Mouse (Mus musculus): ENCODE measurements at regions not wholly inside any gene's neighbourhood (a gene's known extent, or its start where the extent isn't known, plus 50 kb on each side); places are given as distances from the start of the nearest gene placed in this dataset.

DNA sequence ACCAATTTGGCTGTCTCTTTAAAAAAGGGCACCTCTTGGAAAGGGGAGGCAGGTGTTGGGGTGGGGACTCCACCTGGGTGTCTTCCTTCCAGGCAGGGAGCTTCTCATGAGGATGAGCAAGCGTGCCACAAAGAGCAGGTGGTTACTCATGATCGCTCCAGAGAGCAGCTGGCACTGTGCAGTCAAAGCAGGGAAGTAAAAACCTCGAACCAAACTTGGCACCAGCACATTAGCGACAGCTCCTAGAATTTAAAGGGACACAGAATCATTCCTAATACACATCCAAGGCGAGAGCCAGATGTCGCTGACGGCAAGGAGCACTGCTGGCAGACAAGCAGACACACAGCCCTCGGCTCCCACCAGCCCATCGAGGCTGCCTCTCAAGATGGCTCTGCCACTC lies 70.4 kb downstream of the Irx5 start:
- 78% methylated on average over 9 of the region's 9 CpGs for WGBS

DNA sequence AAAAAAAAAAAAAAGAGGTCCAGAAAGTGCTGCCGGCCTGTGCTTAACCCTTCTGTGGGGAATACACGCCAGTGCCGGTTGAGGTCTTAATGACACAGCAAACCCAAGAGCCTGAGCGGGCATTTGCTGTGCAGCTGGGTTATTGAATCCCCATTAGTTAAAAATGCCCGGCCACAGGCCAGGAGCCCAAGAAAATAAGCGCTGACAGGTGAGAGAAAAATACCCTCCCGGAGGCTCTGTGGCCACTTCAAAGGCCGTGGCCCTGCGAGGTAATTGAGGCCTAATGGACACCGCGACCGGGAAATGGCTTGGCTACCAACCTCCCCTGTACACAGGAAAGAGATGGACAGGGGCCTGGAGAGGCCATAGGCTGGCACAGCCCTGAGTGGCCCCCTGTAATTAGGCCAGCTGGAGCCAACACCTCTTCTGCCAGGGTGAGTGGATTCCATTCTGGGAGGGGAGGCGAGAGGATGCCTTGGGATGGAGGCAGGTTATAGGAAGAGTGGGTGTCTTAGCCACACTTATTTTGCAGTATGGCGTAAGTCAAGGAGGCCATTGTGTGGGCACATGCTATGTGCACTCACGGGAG lies 79.7 kb downstream of the Irx5 start:
- Histone ChIP-seq H3K4me1 (ENCODE audit: control insufficient read depth, insufficient read depth, low read length) (no peaks in the 10 kb centered on the region), H3K27ac (replicated peaks; ENCODE audit: low read depth, low read length) (no peak overlapping the region), H3K4me2 (ENCODE audit: low read depth, low read length) (no peak overlapping the region), H3K4me3 (ENCODE audit: low read depth, low read length) (no peak overlapping the region), H3K27me3 (ENCODE audit: control insufficient read depth, insufficient read depth, low read length) (no peaks in the 10 kb centered on the region; the same call in 1 of the 2 replicates), H3K36me3 (replicated peaks; ENCODE audit: control insufficient read depth, insufficient read depth, low read depth, low read length) (no peaks in the 10 kb centered on the region), H3K9me3 (replicated peaks; ENCODE audit: control insufficient read depth, low read length) (no peaks in the 10 kb centered on the region), H3K9ac (replicated peaks; ENCODE audit: low read length) (no peak overlapping the region)
- WGBS: 68% methylated on average over 15 of the region's 15 CpGs
- DNase-seq (ENCODE audit: low spot score) (no peak), ATAC-seq (replicated peaks; ENCODE audit: insufficient number of reproducible peaks, low FRiP score, low TSS enrichment, low read depth) (no peak)

More for the DNA sequence above, 70.4 kb downstream of the Irx5 start:
- H3K36me3 ChIP-seq (replicated peaks; ENCODE audit: control insufficient read depth, insufficient read depth, low read depth, low read length): no peaks in the 10 kb centered on the region
- no peak overlapping the region for H3K9ac ChIP-seq (replicated peaks; ENCODE audit: low read length)
- H3K4me2 ChIP-seq (ENCODE audit: low read depth, low read length): no peak overlapping the region
- H3K4me3 ChIP-seq (ENCODE audit: low read depth, low read length): no peak overlapping the region
- H3K4me1 ChIP-seq (ENCODE audit: control insufficient read depth, insufficient read depth, low read length): no peaks in the 10 kb centered on the region
- ATAC-seq (replicated peaks; ENCODE audit: insufficient number of reproducible peaks, low FRiP score, low TSS enrichment, low read depth): no peak
- no peaks in the 10 kb centered on the region for H3K9me3 ChIP-seq (replicated peaks; ENCODE audit: control insufficient read depth, low read length)
- DNase-seq (ENCODE audit: low spot score): no peak
- H3K27me3 ChIP-seq (ENCODE audit: control insufficient read depth, insufficient read depth, low read length): no peaks in the 10 kb centered on the region
- no peak overlapping the region for H3K27ac ChIP-seq (replicated peaks; ENCODE audit: low read depth, low read length)

DNA sequence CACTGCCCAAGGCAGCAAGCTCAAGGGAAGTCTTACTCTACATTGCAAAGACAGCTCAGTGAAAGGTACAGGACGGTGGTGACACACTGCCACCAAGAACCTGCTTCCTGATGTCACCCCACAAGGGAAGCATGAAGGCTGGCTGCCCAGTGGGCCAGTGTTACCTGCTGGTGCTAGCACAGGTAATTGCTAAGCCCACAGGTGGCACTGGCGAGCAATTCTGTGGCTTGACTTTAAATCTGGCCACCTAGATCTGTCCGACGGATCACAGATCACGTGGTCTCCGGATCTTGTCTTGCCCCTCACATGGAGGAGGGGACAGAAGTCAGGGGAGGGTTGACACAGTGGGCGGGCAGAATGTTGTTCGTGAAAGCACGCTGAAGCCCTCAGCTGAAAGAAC lies 80.9 kb downstream of the Irx5 start:
- H3K4me2 ChIP-seq (ENCODE audit: low read depth, low read length): no peak overlapping the region
- 41% methylated on average over 9 of the region's 9 CpGs for WGBS
- no peaks in the 10 kb centered on the region for H3K4me1 ChIP-seq (ENCODE audit: control insufficient read depth, insufficient read depth, low read length)
- H3K9me3 ChIP-seq (replicated peaks; ENCODE audit: control insufficient read depth, low read length): no peaks in the 10 kb centered on the region
- H3K9ac ChIP-seq (replicated peaks; ENCODE audit: low read length): no peak overlapping the region
- ATAC-seq (replicated peaks; ENCODE audit: insufficient number of reproducible peaks, low FRiP score, low TSS enrichment, low read depth) (no peak), DNase-seq (ENCODE audit: low spot score) (no peak)
- H3K36me3 ChIP-seq (replicated peaks; ENCODE audit: control insufficient read depth, insufficient read depth, low read depth, low read length): no peaks in the 10 kb centered on the region
- no peak overlapping the region for H3K27ac ChIP-seq (replicated peaks; ENCODE audit: low read depth, low read length)
- H3K27me3 ChIP-seq (ENCODE audit: control insufficient read depth, insufficient read depth, low read length): no peaks in the 10 kb centered on the region; the same call in 1 of the 2 replicates
- no peak overlapping the region for H3K4me3 ChIP-seq (ENCODE audit: low read depth, low read length)

DNA sequence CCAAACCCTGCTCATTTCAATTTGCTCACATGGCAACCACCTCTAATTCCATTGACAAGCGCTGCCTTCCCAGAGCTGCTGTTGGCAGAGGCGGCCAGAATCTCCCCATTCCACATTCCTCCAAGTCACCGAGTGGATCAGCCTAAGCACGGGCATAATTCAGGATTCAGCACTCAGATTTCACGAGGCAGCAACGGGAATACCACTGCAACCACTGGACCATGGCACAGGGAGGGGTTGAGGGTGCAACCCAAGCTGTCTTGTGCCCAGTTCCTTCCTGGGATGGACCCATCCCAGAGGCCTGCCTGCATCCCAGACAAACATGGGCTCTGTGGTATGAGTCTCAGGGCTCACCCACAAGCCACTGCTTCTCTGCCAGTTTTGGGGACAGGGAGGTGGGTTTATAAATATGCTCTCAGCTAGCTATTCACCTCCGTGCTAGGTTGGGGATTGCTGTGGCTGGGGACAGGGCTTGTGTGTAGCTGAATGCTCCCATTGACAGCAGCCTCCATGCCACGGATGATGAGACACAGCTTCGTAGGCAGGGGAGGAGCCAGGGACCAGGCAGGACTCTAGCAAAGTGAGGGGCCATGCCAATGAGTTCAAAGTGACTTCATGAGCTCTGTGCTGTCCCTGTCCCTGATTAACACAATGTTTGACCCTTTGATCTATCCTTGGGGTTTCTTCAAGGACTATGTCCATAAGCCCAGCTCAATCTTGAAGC lies 82.5 kb downstream of the Irx5 start:
- no peaks in the 10 kb centered on the region for H3K9me3 ChIP-seq (replicated peaks; ENCODE audit: control insufficient read depth, low read length)
- no peak overlapping the region for H3K9ac ChIP-seq (replicated peaks; ENCODE audit: low read length)
- no peak overlapping the region for H3K4me3 ChIP-seq (ENCODE audit: low read depth, low read length)
- WGBS: 58% methylated on average over 9 of the region's 9 CpGs
- no peaks in the 10 kb centered on the region for H3K36me3 ChIP-seq (replicated peaks; ENCODE audit: control insufficient read depth, insufficient read depth, low read depth, low read length)
- no peak for ATAC-seq (replicated peaks; ENCODE audit: insufficient number of reproducible peaks, low FRiP score, low TSS enrichment, low read depth)
- H3K4me2 ChIP-seq (ENCODE audit: low read depth, low read length): no peak overlapping the region
- no peaks in the 10 kb centered on the region; the same call in 1 of the 2 replicates for H3K27me3 ChIP-seq (ENCODE audit: control insufficient read depth, insufficient read depth, low read length)
- H3K4me1 ChIP-seq (ENCODE audit: control insufficient read depth, insufficient read depth, low read length): no peaks in the 10 kb centered on the region
- no peak overlapping the region for H3K27ac ChIP-seq (replicated peaks; ENCODE audit: low read depth, low read length)
- DNase-seq (ENCODE audit: low spot score): no peak

DNA sequence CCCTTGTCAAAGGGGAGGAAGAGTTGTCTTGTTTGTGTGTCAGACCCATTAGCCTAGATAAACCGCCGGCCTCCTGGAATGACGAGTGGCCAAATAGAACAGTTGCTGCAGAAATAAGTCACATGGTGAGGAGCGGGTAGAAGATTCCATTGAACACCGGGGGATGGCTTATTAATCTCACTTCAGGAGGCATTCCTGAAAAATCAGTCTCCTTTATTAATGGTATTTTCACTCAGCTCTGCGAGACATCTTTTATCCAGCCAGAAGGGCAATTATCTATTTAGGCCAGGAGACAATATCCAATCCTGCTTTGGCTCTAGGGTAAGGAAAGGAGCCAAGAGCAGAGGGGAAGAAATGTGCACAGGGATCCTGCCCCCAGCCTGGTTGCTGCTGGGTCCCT lies 84.7 kb downstream of the Irx5 start:
- WGBS: 79% methylated on average over 6 of the region's 6 CpGs
- H3K4me2 ChIP-seq (ENCODE audit: low read depth, low read length): no peak overlapping the region
- no peak for ATAC-seq (replicated peaks; ENCODE audit: insufficient number of reproducible peaks, low FRiP score, low TSS enrichment, low read depth)
- no peak overlapping the region for H3K27ac ChIP-seq (replicated peaks; ENCODE audit: low read depth, low read length)
- H3K9me3 ChIP-seq (replicated peaks; ENCODE audit: control insufficient read depth, low read length): no peaks in the 10 kb centered on the region
- no peak for DNase-seq (ENCODE audit: low spot score)
- no peak overlapping the region for H3K4me3 ChIP-seq (ENCODE audit: low read depth, low read length)
- H3K36me3 ChIP-seq (replicated peaks; ENCODE audit: control insufficient read depth, insufficient read depth, low read depth, low read length): no peaks in the 10 kb centered on the region
- no peaks in the 10 kb centered on the region for H3K4me1 ChIP-seq (ENCODE audit: control insufficient read depth, insufficient read depth, low read length)
- H3K9ac ChIP-seq (replicated peaks; ENCODE audit: low read length): no peak overlapping the region
- H3K27me3 ChIP-seq (ENCODE audit: control insufficient read depth, insufficient read depth, low read length): no peaks in the 10 kb centered on the region; the same call in 1 of the 2 replicates

DNA sequence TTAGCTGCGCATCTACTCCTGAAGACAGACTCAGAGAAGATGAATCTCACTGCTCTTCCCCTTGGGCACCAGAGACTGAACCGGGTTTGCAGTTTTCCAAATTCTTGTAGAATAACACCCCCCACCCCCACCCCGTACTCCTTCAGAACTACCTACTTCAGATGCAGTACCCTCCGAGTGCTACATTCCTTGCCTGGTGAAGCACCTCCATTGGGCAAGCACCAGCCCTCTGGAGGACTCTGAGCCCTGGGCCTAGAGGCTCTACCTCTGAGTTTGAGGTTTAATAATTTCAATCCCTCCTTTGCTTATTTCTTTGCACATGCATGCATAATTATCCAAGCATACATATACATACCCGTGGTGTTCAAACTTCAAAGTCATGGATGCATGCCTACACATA lies 101.9 kb downstream of the Irx5 start:
- Histone ChIP-seq H3K9ac (replicated peaks; ENCODE audit: low read length) (no peak overlapping the region), H3K36me3 (replicated peaks; ENCODE audit: control insufficient read depth, insufficient read depth, low read depth, low read length) (no peaks in the 10 kb centered on the region), H3K4me1 (ENCODE audit: control insufficient read depth, insufficient read depth, low read length) (no peaks in the 10 kb centered on the region; the same call in 1 of the 2 replicates), H3K9me3 (replicated peaks; ENCODE audit: control insufficient read depth, low read length) (no peaks in the 10 kb centered on the region), H3K4me3 (ENCODE audit: low read depth, low read length) (no peak overlapping the region), H3K4me2 (ENCODE audit: low read depth, low read length) (no peak overlapping the region), H3K27ac (replicated peaks; ENCODE audit: low read depth, low read length) (no peak overlapping the region), H3K27me3 (ENCODE audit: control insufficient read depth, insufficient read depth, low read length) (peaks cover 17% of the 10 kb centered on the region)
- DNase-seq (ENCODE audit: low spot score): no peak
- no peak for ATAC-seq (replicated peaks; ENCODE audit: insufficient number of reproducible peaks, low FRiP score, low TSS enrichment, low read depth)
- 87% methylated on average over 5 of the region's 5 CpGs for WGBS

DNA sequence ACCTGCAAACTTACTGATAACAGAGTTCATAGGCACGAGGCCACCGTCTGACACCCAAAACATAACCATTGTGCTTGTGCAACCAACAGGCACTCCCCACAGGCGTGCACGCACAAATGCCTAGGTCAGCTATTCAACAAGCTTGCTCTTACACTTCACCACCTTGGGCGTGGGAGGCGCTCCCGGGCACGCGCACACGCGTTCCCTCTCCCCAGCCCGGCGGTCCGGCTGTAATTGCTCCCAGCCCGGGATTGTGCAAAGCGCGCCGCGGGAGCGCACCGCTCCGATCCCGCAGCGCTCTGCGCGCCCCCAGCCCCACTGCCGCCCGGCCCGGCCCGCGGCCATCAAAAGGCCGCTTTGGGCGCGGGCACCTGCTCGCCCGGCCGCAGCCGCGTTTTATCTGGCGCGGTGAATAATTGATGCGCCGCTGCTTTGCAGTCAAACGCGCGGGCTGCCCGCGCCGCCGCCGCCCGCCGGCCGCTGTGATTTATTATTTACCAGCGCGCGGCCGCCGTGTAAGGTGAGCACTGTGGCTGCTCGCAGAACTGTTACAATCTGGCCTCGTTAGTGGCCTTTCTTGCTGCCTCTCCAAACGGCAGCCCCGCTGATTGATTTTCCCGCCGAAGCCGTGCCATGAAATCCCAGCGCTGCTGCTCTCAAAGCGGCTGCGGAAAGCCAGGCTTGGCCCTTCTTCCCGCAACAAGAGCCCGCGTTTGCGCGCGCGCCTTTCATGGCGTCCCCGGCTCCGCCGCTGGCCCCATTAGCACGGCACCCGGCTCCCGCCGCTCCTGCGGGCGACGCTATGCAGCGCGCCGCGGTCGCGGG lies 102.9 kb downstream of the Irx5 start:
- Histone ChIP-seq H3K4me1 (ENCODE audit: control insufficient read depth, insufficient read depth, low read length) (no peaks in the 10 kb centered on the region; the same call in 1 of the 2 replicates), H3K27ac (replicated peaks; ENCODE audit: low read depth, low read length) (no peak overlapping the region), H3K9me3 (replicated peaks; ENCODE audit: control insufficient read depth, low read length) (no peaks in the 10 kb centered on the region), H3K27me3 (ENCODE audit: control insufficient read depth, insufficient read depth, low read length) (peaks cover 17% of the 10 kb centered on the region), H3K36me3 (replicated peaks; ENCODE audit: control insufficient read depth, insufficient read depth, low read depth, low read length) (no peaks in the 10 kb centered on the region), H3K4me2 (ENCODE audit: low read depth, low read length) (peak overlapping the region; percentile 99), H3K4me3 (ENCODE audit: low read depth, low read length) (peak overlapping the region; percentile 53), H3K9ac (replicated peaks; ENCODE audit: low read length) (peak overlapping the region; percentile 72)
- DNase-seq (ENCODE audit: low spot score): peak; percentile 75
- peak; percentile 67 for ATAC-seq (replicated peaks; ENCODE audit: insufficient number of reproducible peaks, low FRiP score, low TSS enrichment, low read depth)
- whole genome bisulfite sequencing: under 1% methylated on average over 86 of the region's 93 CpGs

Measured in embryonic facial prominence, embryonic 11.5 days (tissue).